Mouse (Mus musculus) T-helper 2 cell (primary cell): ENCODE measurements at regions not wholly inside any gene's neighbourhood (a gene's known extent, or its start where the extent isn't known, plus 50 kb on each side); places are given as distances from the start of the nearest gene placed in this dataset.

ENCODE experiments used
- in situ Hi-C: fragments of 300-600 bp; cut with MboI, MseI; formaldehyde crosslinking; loops from one replicate; pipeline ENCODE4 v1.15.1; 2025; ENCODE audit warnings: high pct_unique_total_duplicates

DNA sequence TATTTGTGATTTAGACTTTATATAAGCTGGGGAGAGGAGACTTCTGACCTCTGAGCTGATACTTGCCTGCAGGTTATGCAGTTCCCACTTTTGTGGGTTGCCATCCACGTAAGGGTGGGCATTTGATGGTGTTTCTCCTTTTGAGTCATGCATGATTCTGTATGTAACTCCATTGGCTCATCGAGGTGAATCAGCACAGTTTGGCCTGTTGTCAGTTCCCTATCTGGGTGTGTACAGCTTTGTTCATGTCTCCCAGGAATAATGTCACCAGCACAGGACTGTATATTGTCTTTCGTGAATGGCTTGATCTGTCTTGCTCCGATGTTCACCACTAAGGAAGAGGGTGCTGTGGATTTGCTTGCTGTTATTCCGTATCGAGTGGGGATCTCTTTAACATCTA, 229.6 kb upstream of the Pgrmc2 start:
- in situ Hi-C loops = no loop called here

DNA sequence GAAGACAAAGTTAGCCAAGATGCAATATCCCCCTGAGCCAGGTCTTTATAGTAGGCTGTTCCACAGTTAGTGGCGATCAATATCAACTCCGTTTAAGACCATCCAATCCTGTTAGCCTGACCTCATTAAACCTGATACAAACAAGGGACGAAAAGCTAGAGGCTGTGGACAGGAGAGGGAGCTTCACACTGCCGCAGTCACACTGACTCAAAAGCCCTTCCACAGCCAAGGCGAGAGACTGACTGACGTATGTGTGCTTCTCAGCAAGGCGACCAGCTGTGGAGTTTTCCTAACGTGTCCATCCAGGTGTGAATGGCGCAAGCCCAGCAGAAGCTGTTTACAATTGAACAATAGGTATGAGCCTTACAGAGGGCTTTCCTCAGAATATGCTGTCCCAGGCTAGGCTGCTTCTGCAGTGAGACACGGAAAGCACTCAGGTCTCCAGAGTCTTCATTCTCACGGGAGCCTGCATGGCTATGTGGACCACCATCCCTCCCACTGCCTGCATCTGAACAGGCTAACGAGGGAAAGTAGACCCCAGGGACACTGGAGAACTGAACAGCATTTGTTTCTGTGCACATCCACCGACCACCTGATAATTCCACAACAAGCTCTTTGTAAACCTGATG, 224.7 kb upstream of the Pgrmc2 start:
- in situ Hi-C loops = no loop called here

DNA sequence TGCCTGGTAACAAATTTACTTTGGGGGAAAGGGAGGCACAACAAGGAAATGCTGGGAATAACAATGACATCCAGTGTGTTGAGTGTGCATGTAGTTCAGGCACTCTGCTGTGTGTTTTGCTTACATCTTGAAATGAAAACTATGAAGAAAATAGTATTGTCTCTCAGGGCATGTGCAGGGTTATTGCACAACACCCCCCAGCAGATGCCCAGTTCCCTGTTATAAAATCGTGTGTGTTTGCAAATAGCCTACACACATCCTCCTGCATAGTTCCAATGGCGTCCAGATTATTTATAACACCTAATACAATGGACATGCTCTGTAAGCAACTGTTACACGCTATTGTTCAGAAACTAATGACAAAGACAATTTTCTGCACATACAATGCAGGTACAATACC, 220.0 kb upstream of the Pgrmc2 start:
- in situ Hi-C loops = no loop called here

DNA sequence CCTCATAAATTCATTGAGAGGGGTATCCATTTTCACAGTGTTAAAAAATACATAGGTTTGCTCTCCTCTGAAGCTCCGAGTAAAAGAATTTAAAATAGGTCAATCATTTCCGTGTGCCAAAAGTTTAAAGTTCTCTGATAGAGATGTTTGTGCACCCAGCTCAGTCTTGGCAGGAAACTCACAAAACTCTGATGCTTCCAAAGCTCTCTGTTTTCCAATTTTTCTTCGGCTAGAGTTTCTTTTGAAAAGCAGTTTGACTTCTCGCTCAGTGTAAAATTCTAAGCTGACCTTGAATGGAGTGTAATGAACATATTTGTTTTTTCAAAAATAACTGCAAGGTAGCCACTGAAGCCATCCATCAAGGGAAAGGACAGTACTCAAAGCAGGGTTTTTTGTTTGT, 215.9 kb upstream of the Pgrmc2 start:
- in situ Hi-C loops = no loop called here

DNA sequence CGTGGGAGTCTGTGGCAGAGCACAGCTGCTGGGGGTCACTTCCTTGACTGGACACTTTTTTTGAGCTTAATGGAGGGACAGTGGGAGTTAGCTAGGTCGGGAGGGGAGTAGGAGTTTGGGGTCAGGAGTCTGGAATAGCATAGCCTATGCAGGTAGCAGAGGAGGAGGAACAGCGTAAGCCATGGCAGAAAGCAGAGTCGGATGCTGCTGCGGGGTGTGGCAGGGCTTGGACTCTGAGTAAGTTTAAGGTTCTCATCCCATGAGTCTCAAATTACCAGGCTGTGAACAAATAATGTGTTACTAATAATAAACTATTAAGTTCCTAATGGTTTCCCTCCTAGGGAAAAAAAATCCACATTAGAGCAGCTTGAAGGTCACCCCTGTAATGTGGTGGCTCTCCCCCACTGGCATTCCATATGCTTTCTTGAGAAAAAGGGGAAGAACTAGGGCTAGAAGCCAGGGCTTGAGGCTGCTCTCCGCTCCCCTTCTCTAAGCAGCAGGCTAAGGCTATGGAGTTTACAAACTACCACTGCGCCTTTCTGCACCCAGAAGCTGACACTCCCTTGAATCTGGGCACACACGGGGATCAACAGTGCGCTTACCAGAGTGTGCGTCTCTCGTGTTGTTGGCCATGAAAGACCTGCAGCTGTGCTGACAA, 213.4 kb upstream of the Pgrmc2 start:
- in situ Hi-C loops = no loop called here

DNA sequence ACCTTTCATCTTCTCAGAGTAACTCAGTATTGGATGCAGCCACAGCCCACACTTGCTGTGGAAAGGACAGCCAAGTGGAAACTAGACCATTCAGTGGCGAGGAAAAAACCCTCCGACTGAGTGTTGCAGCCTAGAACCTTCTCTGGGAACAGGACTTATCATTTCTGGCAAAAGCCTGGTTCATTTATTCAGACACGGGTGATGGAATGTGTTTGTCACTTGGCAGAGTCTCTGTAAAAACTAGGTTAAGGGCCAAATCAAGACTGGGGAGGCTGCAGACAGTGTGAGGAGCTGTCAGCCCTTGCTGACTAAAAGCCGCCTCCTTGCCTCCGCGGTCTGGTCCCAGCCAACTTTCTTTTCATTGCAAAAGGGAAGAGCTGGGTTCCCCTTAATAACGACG, 212.3 kb upstream of the Pgrmc2 start:
- in situ Hi-C loops = no loop called here

DNA sequence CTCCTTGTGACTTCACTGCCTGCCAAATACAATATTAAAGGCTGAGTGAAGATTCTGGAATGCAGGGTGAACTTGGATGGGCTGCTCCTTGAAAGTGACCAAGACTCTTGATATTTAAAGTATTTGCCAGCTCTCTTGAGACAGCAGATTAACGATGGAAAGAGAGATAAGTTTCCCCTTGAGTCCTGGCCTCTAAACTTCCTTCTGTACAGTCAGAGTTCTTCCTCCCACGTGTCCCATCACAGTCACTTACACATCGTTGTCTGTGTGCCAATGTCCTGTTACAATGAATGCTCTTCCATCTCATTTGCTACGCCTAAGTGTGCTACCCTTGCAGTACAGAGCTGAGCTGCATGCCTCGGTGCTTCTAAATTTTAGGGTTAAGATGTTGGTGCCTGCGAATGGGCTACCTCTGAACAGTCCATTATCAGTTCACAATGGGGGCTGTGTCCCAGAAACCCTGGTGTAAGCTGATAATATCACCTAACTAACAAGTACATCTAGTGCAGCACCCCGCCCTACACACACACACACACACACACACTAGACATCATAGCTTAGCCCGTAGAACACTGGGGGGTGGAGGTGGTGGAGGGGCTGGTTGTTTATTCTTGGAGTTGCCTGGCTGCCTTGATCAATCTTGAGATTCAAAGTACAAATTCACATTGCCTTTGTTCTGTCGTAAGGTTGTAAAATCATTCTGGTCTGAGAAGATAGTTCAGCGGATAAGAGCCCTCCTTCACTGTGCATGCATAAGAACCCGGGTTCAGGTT, 207.9 kb upstream of the Pgrmc2 start:
- in situ Hi-C loops = no loop called here

DNA sequence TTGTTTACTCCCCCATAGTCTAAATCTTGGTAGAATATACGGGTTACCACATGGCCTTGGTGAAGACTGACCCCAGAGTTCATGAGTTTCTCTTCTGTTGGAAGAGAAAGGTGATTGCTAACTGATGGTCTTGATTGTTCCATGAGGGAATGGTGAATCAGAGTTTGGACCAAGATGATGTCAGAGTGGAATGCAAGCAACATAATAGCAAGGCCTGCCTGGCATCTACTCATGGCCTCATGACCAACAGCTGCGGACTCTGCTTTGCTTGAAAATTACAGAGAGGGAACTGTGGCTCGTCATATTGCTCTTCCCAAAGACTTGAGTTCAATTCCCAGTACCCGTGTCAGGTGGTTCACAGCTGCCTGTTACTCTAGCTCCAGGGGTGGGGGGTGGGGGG, 205.9 kb upstream of the Pgrmc2 start:
- in situ Hi-C loops = no loop called here

DNA sequence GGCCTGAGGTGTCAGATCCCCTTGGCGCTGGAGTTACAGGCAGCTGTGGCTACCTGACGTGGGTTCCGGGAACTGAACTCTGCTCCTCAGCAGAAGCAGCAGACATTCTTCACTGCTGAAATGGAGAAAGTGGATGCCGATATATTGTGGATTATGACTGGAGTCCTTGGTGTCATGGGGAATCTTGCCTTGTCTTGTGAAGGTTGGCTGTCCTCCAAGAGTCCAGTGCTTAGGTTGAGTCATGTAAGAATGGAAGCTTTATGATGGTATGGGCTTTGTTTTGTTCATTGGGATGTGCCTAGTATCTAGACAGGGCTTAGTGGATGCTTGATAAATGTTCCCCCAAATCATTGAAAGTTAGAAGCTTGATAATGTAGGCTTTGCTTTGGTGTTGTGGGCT, 205.2 kb upstream of the Pgrmc2 start:
- in situ Hi-C loops = no loop called here

DNA sequence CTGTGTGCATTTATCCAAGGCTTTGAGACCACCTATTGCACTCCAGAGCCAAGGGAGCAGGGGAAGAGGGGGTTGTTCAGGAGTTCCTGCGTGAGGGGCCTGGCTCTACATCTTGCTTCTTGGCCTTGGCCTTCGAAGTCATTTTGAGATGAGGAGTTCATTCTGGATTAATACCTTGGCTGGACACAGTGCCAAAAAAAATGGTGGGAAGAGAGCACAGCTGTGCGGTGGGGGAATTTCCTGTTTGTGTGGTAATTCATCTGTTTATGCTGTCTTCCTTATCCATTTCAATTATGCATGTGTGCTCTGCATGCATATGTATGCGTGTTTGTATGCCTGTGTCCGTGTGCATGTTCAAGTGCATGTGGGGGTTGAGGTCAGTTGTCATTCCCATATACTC, 202.5 kb upstream of the Pgrmc2 start:
- in situ Hi-C loops = no loop called here

DNA sequence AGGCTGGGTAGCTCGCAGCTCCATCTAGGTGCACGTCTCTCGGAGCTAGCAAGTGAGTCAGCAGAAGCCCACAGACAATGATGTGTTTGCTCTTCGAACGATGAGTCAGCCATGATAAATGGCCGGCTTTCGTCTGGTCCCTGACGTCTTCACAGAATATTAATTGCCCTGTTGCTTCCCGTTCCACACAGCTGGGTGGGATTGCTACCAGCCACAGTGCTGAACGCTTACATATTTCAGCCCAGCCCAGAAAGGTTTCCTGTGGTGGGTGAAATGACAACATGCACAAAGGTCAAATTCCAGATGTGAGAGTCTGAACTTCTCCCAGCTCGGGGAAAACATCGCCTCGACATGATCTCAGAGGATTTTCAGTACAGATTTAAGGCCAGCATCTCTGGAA, 202.1 kb upstream of the Pgrmc2 start:
- in situ Hi-C loops = no loop called here

DNA sequence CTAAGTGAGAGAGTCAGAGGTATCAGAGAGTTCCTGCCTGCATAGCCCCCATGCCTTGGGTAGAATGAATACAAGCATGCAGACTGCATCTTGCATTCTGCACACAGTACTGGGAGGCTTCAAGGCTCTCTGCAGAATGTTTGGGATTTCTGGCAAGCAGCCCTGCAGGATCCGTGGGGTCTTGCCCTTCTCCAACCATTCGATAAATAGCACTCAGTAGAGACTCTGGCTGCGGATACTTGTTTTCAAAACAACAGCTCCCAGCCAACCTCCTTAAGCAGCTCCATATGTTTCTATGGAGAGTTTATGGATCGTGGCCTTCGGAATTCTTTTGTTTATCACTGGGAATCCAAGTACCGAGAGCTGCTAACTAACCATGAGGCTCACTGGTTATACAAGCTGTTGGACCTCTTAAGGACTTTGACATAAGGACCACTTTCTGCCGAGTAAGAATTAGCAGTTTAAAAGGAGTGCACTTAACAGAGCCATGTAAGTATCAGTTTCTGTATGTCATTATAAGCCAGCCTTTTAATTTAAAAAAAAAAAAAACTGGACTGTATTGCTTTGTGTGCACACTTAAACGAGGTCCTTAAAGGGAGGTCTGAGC, 199.7 kb upstream of the Pgrmc2 start:
- in situ Hi-C loops = no loop called here

DNA sequence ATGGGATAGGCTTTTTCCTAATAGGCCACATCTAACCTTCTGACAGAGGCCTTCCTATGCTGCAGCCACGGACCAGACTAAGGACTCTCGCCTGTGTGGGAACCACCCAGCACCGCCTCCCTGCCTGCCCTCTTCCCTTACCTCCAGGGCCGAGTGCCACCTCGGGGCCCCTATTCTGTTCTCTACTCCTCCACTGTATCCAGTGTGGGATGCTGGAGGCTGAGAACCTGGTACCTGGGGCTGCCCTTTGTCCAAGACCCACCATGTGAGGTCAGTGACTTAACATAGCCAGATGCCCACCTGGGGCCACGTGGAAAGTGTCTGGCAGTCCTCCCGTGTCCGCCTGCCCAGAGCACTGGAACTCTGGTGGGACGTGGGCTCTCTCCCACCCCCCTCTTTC, 193.2 kb upstream of the Pgrmc2 start:
- in situ Hi-C loops = no loop called here

DNA sequence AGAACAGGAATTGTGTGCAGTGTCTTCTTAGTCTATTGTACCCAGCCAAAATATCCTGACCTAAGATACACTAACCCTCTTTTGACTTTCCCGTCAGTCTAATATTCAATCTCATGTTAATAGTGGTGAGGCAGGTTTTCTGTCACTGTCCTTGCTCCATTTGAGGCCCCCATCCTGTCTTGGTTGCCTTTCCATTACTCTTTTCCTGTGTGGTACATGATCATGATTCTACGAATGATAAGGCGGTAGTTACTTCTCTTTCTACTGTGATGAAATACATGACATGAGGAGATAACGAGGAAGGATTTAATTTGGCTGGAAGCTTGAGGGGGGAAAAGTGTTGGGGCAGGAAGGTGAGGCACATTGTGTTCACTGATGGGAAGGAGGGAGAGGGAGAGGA, 185.7 kb upstream of the Pgrmc2 start:
- in situ Hi-C loops = no loop called here

DNA sequence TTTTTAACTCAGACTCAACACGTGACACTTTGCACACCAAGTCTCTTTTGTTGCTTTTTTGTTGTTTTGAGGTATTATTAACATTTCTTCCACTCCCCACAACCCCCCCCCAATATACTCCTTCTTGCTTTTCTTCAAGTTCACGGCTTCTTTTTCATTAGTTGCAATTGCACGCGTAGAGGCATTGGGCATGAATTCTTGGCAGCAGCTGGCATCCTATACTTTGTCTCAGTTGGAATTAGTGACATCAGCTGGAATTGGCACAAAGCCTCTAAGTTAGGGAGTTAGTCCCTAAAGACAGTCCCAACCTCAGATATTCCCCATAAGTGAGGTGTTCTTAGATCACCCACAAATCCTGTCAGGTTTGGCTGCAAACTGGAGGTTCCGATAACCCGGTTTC, 183.4 kb upstream of the Pgrmc2 start:
- in situ Hi-C loops = no loop called here

DNA sequence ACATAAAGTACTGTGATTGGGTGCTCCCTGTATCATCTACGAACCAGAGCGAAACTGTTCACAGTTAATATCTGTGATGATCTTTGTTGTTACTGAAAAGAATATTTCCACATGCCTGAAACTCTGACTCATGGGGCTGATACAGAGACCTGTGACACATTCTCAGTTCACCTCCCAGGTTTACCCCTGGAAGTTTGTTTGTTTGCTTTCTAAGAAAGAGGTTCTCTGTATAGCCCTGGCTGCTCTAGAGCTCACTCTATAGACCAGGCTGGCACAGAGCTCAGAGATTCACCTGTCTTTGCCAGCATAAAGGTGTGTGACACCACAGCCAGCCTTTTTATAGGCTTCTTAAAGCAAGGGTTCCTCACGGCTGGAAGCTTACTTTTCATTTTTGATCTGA, 182.6 kb upstream of the Pgrmc2 start:
- in situ Hi-C loops = no loop called here

DNA sequence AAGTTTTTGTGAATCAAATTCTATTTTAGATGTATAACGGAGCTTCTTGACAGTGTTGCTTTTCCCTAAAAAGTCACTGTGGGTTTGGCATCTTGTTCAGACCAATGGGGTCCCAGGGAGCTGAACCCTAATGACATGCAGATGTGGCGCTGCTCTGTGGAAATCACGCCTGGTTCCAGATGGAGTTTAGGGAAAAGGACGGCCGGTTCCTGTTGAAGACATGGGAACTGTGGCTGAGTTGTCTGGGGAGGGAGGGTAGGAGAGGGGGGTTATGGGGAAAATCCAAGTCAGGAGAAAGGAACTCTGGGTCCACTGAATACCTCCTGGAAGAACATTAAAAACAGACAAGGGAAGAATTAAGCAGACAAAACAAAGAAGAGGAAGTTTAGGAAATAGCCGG, 175.4 kb upstream of the Pgrmc2 start:
- in situ Hi-C loops = no loop called here

DNA sequence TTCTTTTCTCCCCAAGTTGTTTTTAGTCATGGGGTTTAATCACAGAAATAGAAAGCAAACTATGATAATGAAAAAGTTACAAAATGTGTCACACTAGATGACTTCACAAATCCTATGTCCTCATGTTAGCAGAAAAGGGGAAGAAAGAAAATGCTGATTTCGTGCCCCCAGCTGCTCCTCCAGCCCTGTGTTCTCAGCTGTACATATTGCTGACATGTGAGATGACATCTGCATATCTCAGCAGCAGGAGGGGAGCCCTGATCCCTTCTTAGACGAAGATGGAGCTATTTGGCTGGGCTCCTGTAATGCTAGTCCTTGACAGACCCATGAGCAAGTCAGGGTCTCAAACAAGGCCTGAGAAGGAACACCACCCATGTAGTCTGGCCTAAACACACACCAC, 162.1 kb upstream of the Pgrmc2 start:
- in situ Hi-C loops = no loop called here

DNA sequence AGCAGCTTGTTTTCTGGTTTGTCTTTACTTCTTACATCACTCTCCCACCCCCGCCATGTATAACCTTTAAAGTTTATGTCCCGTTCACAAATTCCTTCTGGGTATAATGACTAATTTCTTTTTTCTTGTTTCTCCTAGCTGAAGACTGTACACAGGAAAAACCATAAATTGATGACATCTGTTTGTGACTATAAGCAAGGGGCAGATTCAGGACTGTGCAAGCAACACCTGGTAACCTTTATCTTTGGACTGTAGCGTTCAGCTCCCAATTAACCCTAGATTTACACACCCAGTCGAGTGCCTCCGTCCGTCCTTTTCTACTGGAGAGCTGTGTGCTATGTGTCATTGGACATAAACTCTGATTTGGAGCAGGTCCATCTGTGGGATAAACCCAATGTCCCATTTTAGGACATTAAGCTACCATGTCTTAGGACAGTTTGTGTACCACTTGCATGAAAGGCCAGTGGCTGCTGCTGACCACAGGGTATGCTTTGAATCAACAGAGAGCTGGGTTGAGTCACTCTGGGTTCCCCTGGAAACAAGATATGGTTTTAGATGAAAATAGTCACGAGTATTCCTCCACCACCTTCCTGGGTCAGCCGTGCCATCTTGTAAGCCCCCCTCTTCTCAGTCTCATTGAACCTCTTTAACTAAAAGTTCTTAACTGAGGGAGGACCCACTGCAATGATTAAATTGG, 159.2 kb upstream of the Pgrmc2 start:
- in situ Hi-C loops = no loop called here

DNA sequence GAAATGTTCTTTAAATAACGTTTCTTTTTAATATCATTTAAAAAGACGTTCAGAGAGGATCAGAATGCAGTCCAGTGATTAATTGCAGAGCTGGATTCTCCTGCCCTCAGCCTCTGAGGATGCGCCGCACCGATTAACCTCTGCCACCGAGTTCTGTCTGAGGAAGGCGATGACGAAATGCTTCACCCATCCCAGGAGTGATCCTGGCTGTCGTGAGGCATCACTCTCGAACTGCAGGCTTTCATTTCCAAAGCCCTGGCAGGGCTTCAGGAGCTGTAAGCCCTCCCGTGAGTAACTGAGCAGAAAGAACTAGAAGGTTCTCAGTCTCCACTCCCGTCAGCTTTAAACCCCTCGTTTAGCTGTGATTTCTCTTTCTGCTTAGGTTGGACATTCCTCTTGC, 157.0 kb upstream of the Pgrmc2 start:
- in situ Hi-C loops = loop anchor here (10.0 kb wide), 1 partner anchor 85 kb away; no protein-coding TSS in a partner anchor

DNA sequence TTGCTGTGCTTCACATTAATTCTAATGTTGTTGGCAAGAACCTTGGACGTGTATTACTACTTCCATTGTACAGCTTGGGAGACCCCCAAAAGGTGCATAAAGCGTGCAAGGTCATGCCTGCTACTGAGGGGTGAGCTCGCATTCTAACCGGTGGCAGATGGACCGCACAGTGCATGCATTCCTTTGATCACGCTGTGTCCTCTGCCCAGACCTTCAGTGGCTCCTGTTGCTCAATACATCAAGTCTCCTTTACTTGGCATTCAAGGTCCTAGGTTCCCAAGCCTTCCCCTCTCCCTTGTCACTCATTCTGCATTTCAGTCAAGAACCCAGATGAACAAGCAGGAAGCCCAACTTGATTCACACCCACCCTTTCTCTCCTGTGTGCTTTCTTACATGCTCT, 156.4 kb upstream of the Pgrmc2 start:
- in situ Hi-C loops = loop anchor here (10.0 kb wide), 1 partner anchor 86 kb away; no protein-coding TSS in a partner anchor

DNA sequence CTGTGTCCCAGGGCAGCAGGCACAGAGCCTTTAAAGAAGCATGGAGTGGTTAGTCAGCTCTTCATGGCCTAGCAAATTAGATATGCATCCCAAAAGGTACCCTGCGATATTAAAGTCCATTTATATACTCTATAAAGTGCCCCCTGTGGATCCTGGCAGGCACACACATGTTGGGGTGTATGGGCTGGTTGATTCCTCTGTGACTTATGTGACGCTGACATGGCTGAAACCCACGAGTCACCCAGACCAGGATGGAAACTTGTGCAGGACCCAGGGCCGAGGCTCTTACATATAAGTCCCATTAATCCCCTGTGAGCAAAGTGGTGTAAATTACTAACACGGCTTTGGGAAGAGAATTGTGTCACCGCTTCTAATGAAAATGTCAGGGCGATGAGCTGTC, 155.2 kb upstream of the Pgrmc2 start:
- in situ Hi-C loops = loop anchor here (10.0 kb wide), 1 partner anchor 87 kb away; no protein-coding TSS in a partner anchor
